Mouse (Mus musculus): ENCODE results near the gene Cdk18.

GRCm38 (mm10) chr1:132089767-132090166, 49.7 kb downstream of the Cdk18 start:
- TF ChIP-seq CTCF (IDR thresholded peaks at IDR 0.05; ENCODE audit: low read depth, low read length), result no peak
- TF ChIP-seq GATA1 (IDR thresholded peaks at IDR 0.05; ENCODE audit: borderline replicate concordance, low read length), result no peak
- no peak for TF ChIP-seq POLR2AphosphoS5 (IDR thresholded peaks at IDR 0.05; ENCODE audit: insufficient replicate concordance, low read depth, low read length)
- TF ChIP-seq TAL1 (conservative IDR thresholded peaks at IDR 0.05; ENCODE audit: low read depth, low read length), result no peak

Data from G1E (cell line).